Mouse (Mus musculus): ENCODE measurements around the gene Sap18.

Sap18 gene

GRCm38 (mm10) chr14:57797991-57798931, at the start of gene Sap18:
Gene Sap18, plus strand, starts transcription at chr14:57798180.
- peak; percentile 99 for DNase-seq

- DNase-seq = no peak
Measured at GRCm38 (mm10) chr14:57749501-57749900, 48.5 kb upstream of the Sap18 start.

- peak; percentile 56 for DNase-seq
Measured at GRCm38 (mm10) chr14:57751006-57751405, 47.0 kb upstream of the Sap18 start.

- peak; percentile 72 for DNase-seq
Measured at GRCm38 (mm10) chr14:57753351-57753992, 44.5 kb upstream of the Sap18 start.

- peak; percentile 30 for DNase-seq
Measured at GRCm38 (mm10) chr14:57755661-57756060, 42.3 kb upstream of the Sap18 start.

GRCm38 (mm10) chr14:57756094-57756493, 41.9 kb upstream of the Sap18 start:
- DNase-seq = no peak

- DNase-seq = no peak
Measured at GRCm38 (mm10) chr14:57758237-57758636, 39.7 kb upstream of the Sap18 start, which contains the start of gene Lats2. Gene Lats2, minus strand, starts transcription at chr14:57758388.

- no peak for DNase-seq
Measured at GRCm38 (mm10) chr14:57760447-57761412, 37.2 kb upstream of the Sap18 start.

GRCm38 (mm10) chr14:57769102-57769501, 28.9 kb upstream of the Sap18 start:
- DNase-seq = no peak

- no peak for DNase-seq
Measured at GRCm38 (mm10) chr14:57772157-57772815, 25.7 kb upstream of the Sap18 start.

GRCm38 (mm10) chr14:57787406-57787805, 10.6 kb upstream of the Sap18 start:
- no peak for DNase-seq

- no peak for DNase-seq
Measured at GRCm38 (mm10) chr14:57789311-57789710, 8.7 kb upstream of the Sap18 start.

GRCm38 (mm10) chr14:57789759-57790158, 8.2 kb upstream of the Sap18 start:
- DNase-seq = no peak

GRCm38 (mm10) chr14:57791171-57791570, 6.8 kb upstream of the Sap18 start:
- DNase-seq = no peak

- peak; percentile 22 for DNase-seq
Measured at GRCm38 (mm10) chr14:57797551-57797950, 429 bp upstream of the Sap18 start.

- no peak for DNase-seq
Measured at GRCm38 (mm10) chr14:57803731-57804130, 5.8 kb downstream of the Sap18 start.

- peak; percentile 32 for DNase-seq
Measured at GRCm38 (mm10) chr14:57808558-57808957, 10.6 kb downstream of the Sap18 start.

- no peak for DNase-seq
Measured at GRCm38 (mm10) chr14:57810886-57811285, 12.9 kb downstream of the Sap18 start.

- no peak for DNase-seq
Measured at GRCm38 (mm10) chr14:57811844-57812243, 13.9 kb downstream of the Sap18 start.

- DNase-seq = no peak
Measured at GRCm38 (mm10) chr14:57820839-57821238, 22.9 kb downstream of the Sap18 start.

- peak; percentile 93 for DNase-seq
Measured at GRCm38 (mm10) chr14:57825788-57826751, 28.1 kb downstream of the Sap18 start, which contains the start of the genes Ska3 and Mrpl57. Gene Ska3, minus strand, starts transcription at chr14:57826185. Gene Mrpl57, plus strand, starts transcription at chr14:57826234.
